Mouse (Mus musculus) MEL (cell line): ENCODE measurements around the gene Galnt18.

Source experiments
- CTCF ChIP-seq, 3 experiments: IDR thresholded peaks in 2 of 3; conservative IDR thresholded peaks in 1 of 3; 2 replicates each; pipeline ENCODE4 v1.5.1; 2011 to 2012; ENCODE audit warnings: low read length in 3 of 3, low read depth in 2 of 3, mild to moderate bottlenecking in 2 of 3, improper control_type of control experiment in 1 of 3, inconsistent platforms in 1 of 3, mixed read lengths in 1 of 3, moderate library complexity in 1 of 3; ENCODE audit not compliant: control insufficient read depth in 1 of 3, insufficient read depth in 1 of 3, poor library complexity in 1 of 3, severe bottlenecking in 1 of 3
- E2F4 ChIP-seq: IDR thresholded peaks from 2 replicates; pipeline ENCODE4 v1.6.1; 2011; ENCODE audit warnings: low read depth, low read length, improper control_type of control experiment, borderline replicate concordance
- GATA1 ChIP-seq: IDR thresholded peaks from 2 replicates; pipeline ENCODE4 v1.6.1; 2011; ENCODE audit warnings: low read depth, low read length, improper control_type of control experiment
- MAZ ChIP-seq: IDR thresholded peaks from 2 replicates; pipeline ENCODE4 v1.6.1; 2012; ENCODE audit warnings: low read depth, mild to moderate bottlenecking, inconsistent platforms, low read length, improper control_type of control experiment
- MXI1 ChIP-seq: IDR thresholded peaks from 2 replicates; pipeline ENCODE4 v1.6.1; 2011; ENCODE audit warnings: mild to moderate bottlenecking, low read depth, low read length, improper control_type of control experiment
- POLR2A ChIP-seq, 2 experiments: IDR thresholded peaks; 2 replicates each; pipeline ENCODE4 v1.6.1; 2011 to 2012; ENCODE audit warnings: low read length in 2 of 2, mild to moderate bottlenecking in 2 of 2, control low read depth in 1 of 2, improper control_type of control experiment in 1 of 2, low read depth in 1 of 2, moderate library complexity in 1 of 2; ENCODE audit not compliant: control insufficient read depth in 1 of 2, insufficient read depth in 1 of 2, poor library complexity in 1 of 2
- POLR2AphosphoS2 ChIP-seq: IDR thresholded peaks from 2 replicates; pipeline ENCODE4 v1.6.1; 2011; ENCODE audit warnings: low read length, improper control_type of control experiment
- SMC3 ChIP-seq: IDR thresholded peaks from 2 replicates; pipeline ENCODE4 v1.6.1; 2011; ENCODE audit warnings: low read depth, low read length, improper control_type of control experiment
- ZNF384 ChIP-seq: IDR thresholded peaks from 2 replicates; pipeline ENCODE4 v1.6.1; 2012; ENCODE audit warnings: low read depth, mild to moderate bottlenecking, inconsistent platforms, low read length, improper control_type of control experiment

- TF ChIP-seq GATA1 (no peak), MAZ (no peak), ZNF384 (no peak), POLR2AphosphoS2 (no peak), E2F4 (no peak), SMC3 (no peak), CTCF (IDR thresholded peaks at IDR 0.05 in 2 of 3, conservative IDR thresholded peaks at IDR 0.05 in 1 of 3; ENCODE audit: control insufficient read depth in 1 of 3, insufficient read depth in 1 of 3, low read depth in 2 of 3, low read length in 3 of 3, poor library complexity in 1 of 3, severe bottlenecking in 1 of 3) (no peak), POLR2A (IDR thresholded peaks at IDR 0.05; ENCODE audit: control insufficient read depth in 1 of 2, insufficient read depth in 1 of 2, low read depth in 1 of 2, low read length in 2 of 2, poor library complexity in 1 of 2) (no peak), MXI1 (no peak)
Observed at GRCm38 (mm10) chr7:111776160-111776559, 3.6 kb downstream of the Galnt18 start.
